Mouse (Mus musculus): ENCODE measurements around the gene Irak3. TPM values are rescaled to one million over a fixed set of nuclear protein-coding genes. Genes with fewer than 3 reads are reported as not detected.

Gene Irak3
- 0.72 and 0.91 TPM in 2 replicates for polyA plus RNA-seq (2012; rRNA removed)

GRCm38 (mm10) chr10:120201961-120202402 lies at the start of gene Irak3:
Gene Irak3 (minus strand): TSS chr10:120202130.
- 1% methylated on average over 13 of the region's 13 CpGs for WGBS
- peak within 1 kb of the TSS; percentile 51 for H3K27ac ChIP-seq (ENCODE audit: insufficient read depth, low read depth, low read length)
- TF ChIP-seq CTCF (IDR thresholded peaks at IDR 0.05; ENCODE audit: extremely low read depth, insufficient read length, insufficient replicate concordance, low read depth, low read length) (peak; percentile 97), POLR2A (IDR thresholded peaks at IDR 0.05; ENCODE audit: low read depth, low read length) (no peak)
- H3K4me1 ChIP-seq (ENCODE audit: control insufficient read depth, insufficient read depth, insufficient read length, low read length) = no peaks in the 10 kb centered on the region
- no peaks in the 10 kb centered on the region for H3K36me3 ChIP-seq (ENCODE audit: control insufficient read depth, insufficient read depth, low read length)
- peak within 1 kb of the TSS; percentile 75 for H3K4me3 ChIP-seq (ENCODE audit: low read depth, low read length)
- H3K27me3 ChIP-seq (ENCODE audit: control insufficient read depth, insufficient read depth, low read length) = no peaks in the 10 kb centered on the region; the same call in 1 of the 2 replicates

DNA sequence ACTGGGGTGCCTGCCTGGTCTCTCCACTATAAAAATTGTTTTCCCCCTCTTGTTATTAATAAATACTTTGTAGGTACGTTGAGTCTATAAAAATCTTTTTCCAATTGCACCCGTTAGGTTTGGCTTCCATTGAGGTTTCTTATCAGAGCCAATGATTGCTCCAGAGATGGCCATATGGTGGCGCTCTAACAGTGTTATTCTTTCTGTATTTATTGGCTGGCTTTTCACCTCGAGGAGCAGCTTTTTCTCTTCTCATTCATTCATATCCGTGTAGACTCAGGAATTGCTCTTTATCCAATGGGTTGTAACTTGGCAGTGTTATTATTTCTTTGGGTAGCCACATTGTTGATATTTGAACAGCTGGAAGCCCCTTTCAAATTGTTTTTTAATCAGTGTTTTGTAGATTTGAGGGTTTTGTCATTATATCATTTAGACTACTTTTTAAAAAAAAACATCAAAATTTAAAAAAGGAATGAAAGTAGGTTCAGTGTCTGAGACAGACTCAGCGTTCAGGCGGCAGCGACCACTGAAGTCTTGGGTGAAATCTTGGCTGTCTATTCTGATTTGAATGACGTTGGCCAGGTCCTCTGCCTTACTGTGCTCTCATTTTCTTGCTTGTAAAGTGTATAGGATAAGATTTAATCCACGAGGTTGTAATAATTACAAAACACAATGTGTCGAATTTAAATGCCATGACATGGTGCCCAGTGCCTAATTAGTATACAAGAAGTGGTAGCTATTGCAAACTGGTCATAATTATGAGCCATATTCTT lies 49.2 kb upstream of the Irak3 start:
- TF ChIP-seq CTCF (IDR thresholded peaks at IDR 0.05; ENCODE audit: extremely low read depth, insufficient read length, insufficient replicate concordance, low read depth, low read length) (no peak), POLR2A (IDR thresholded peaks at IDR 0.05; ENCODE audit: low read depth, low read length) (no peak)
- WGBS = 52% methylated on average over 11 of the region's 11 CpGs

GRCm38 (mm10) chr10:120246994-120247750 lies 45.2 kb upstream of the Irak3 start:
- WGBS = 35% methylated on average over 9 of the region's 9 CpGs
- no peak overlapping the region for H3K27ac ChIP-seq (ENCODE audit: insufficient read depth, low read depth, low read length)
- H3K4me3 ChIP-seq (ENCODE audit: low read depth, low read length) = no peak overlapping the region
- no peak for TF ChIP-seq POLR2A (IDR thresholded peaks at IDR 0.05; ENCODE audit: low read depth, low read length)
- no peak; the same call in 1 of the 2 replicates for TF ChIP-seq CTCF (IDR thresholded peaks at IDR 0.05; ENCODE audit: extremely low read depth, insufficient read length, insufficient replicate concordance, low read depth, low read length)
- H3K4me1 ChIP-seq (ENCODE audit: control insufficient read depth, insufficient read depth, insufficient read length, low read length) = no peaks in the 10 kb centered on the region
- no peaks in the 10 kb centered on the region for H3K36me3 ChIP-seq (ENCODE audit: control insufficient read depth, insufficient read depth, low read length)
- 0 out of 2 replicates have a peak, but pooled peaks cover 2% of the 10 kb centered on the region for H3K27me3 ChIP-seq (ENCODE audit: control insufficient read depth, insufficient read depth, low read length)

More for the DNA sequence above, 49.2 kb upstream of the Irak3 start:
- no peak overlapping the region for H3K27ac ChIP-seq (ENCODE audit: insufficient read depth, low read depth, low read length)
- 0 out of 2 replicates have a peak, but pooled peaks cover 2% of the 10 kb centered on the region for H3K27me3 ChIP-seq (ENCODE audit: control insufficient read depth, insufficient read depth, low read length)
- H3K4me3 ChIP-seq (ENCODE audit: low read depth, low read length) = no peak overlapping the region
- H3K4me1 ChIP-seq (ENCODE audit: control insufficient read depth, insufficient read depth, insufficient read length, low read length) = no peaks in the 10 kb centered on the region
- H3K36me3 ChIP-seq (ENCODE audit: control insufficient read depth, insufficient read depth, low read length) = no peaks in the 10 kb centered on the region

GRCm38 (mm10) chr10:120245681-120246080 lies 43.8 kb upstream of the Irak3 start:
- H3K27ac ChIP-seq (ENCODE audit: insufficient read depth, low read depth, low read length) = no peak overlapping the region
- 0 out of 2 replicates have a peak, but pooled peaks cover 2% of the 10 kb centered on the region for H3K27me3 ChIP-seq (ENCODE audit: control insufficient read depth, insufficient read depth, low read length)
- 74% methylated on average over 5 of the region's 5 CpGs for WGBS
- TF ChIP-seq POLR2A (IDR thresholded peaks at IDR 0.05; ENCODE audit: low read depth, low read length) = no peak
- TF ChIP-seq CTCF (IDR thresholded peaks at IDR 0.05; ENCODE audit: extremely low read depth, insufficient read length, insufficient replicate concordance, low read depth, low read length) = no peak
- no peaks in the 10 kb centered on the region for H3K36me3 ChIP-seq (ENCODE audit: control insufficient read depth, insufficient read depth, low read length)
- H3K4me1 ChIP-seq (ENCODE audit: control insufficient read depth, insufficient read depth, insufficient read length, low read length) = no peaks in the 10 kb centered on the region
- no peak overlapping the region for H3K4me3 ChIP-seq (ENCODE audit: low read depth, low read length)

DNA sequence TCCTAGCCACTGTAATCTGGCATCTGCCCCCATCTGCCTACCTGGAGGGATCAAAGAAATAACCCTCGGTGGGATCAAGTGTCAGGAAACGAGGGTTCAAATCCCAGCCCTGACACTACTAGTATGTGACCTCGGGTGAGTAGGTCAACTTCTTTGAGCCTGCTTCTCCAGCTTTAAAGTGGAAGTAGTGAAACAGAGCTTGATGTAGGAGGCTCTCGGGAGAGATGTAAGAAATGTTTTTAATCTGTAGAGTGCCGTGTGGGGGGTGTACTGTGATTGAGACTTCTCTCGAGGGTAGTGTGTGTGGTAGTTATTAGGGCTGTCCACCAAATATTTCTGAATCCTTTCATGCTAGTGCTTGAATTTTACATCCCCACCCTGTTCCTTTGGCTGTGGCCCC lies 40.5 kb upstream of the Irak3 start:
- no peaks in the 10 kb centered on the region for H3K27me3 ChIP-seq (ENCODE audit: control insufficient read depth, insufficient read depth, low read length)
- no peaks in the 10 kb centered on the region for H3K4me1 ChIP-seq (ENCODE audit: control insufficient read depth, insufficient read depth, insufficient read length, low read length)
- H3K27ac ChIP-seq (ENCODE audit: insufficient read depth, low read depth, low read length) = no peak overlapping the region
- H3K36me3 ChIP-seq (ENCODE audit: control insufficient read depth, insufficient read depth, low read length) = no peaks in the 10 kb centered on the region
- TF ChIP-seq CTCF (IDR thresholded peaks at IDR 0.05; ENCODE audit: extremely low read depth, insufficient read length, insufficient replicate concordance, low read depth, low read length) = no peak
- no peak for TF ChIP-seq POLR2A (IDR thresholded peaks at IDR 0.05; ENCODE audit: low read depth, low read length)
- no peak overlapping the region for H3K4me3 ChIP-seq (ENCODE audit: low read depth, low read length)
- 65% methylated on average over 6 of the region's 6 CpGs for WGBS

GRCm38 (mm10) chr10:120239476-120239875 lies 37.5 kb upstream of the Irak3 start:
- Histone ChIP-seq H3K4me1 (ENCODE audit: control insufficient read depth, insufficient read depth, insufficient read length, low read length) (no peaks in the 10 kb centered on the region), H3K4me3 (ENCODE audit: low read depth, low read length) (no peak overlapping the region), H3K27ac (ENCODE audit: insufficient read depth, low read depth, low read length) (no peak overlapping the region), H3K36me3 (ENCODE audit: control insufficient read depth, insufficient read depth, low read length) (no peaks in the 10 kb centered on the region), H3K27me3 (ENCODE audit: control insufficient read depth, insufficient read depth, low read length) (no peaks in the 10 kb centered on the region)
- WGBS = 55% methylated on average over 6 of the region's 6 CpGs
- TF ChIP-seq POLR2A (IDR thresholded peaks at IDR 0.05; ENCODE audit: low read depth, low read length) (no peak), CTCF (IDR thresholded peaks at IDR 0.05; ENCODE audit: extremely low read depth, insufficient read length, insufficient replicate concordance, low read depth, low read length) (no peak)

DNA sequence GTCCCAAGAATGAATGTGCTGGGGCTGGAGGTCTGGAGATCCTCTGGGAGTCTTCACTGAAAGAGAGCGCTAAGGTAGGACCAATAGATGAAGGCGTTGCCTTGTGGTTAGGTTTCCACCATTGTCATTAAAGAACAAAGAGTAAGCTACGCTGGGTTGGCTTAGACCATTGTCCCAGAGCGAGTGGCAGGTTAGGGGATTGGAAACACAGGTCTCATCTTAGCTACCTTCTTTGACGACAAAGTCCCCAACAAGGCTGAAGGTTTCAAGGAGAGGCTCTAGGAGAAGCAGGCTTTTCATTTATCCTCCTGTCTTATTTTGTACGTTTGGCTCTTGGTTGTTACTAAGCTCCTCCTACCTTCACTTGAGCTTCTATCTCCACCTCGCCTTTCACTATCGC lies 36.3 kb upstream of the Irak3 start:
- WGBS = 81% methylated on average over 8 of the region's 8 CpGs
- Histone ChIP-seq H3K4me3 (ENCODE audit: low read depth, low read length) (no peak overlapping the region), H3K36me3 (ENCODE audit: control insufficient read depth, insufficient read depth, low read length) (no peaks in the 10 kb centered on the region), H3K27ac (ENCODE audit: insufficient read depth, low read depth, low read length) (no peak overlapping the region), H3K4me1 (ENCODE audit: control insufficient read depth, insufficient read depth, insufficient read length, low read length) (no peaks in the 10 kb centered on the region), H3K27me3 (ENCODE audit: control insufficient read depth, insufficient read depth, low read length) (no peaks in the 10 kb centered on the region)
- TF ChIP-seq CTCF (IDR thresholded peaks at IDR 0.05; ENCODE audit: extremely low read depth, insufficient read length, insufficient replicate concordance, low read depth, low read length) (no peak), POLR2A (IDR thresholded peaks at IDR 0.05; ENCODE audit: low read depth, low read length) (no peak)

Data from small intestine, adult 2 months (tissue).